Mouse (Mus musculus): ENCODE measurements at regions not wholly inside any gene's neighbourhood (a gene's known extent, or its start where the extent isn't known, plus 50 kb on each side); places are given as distances from the start of the nearest gene placed in this dataset.

DNA sequence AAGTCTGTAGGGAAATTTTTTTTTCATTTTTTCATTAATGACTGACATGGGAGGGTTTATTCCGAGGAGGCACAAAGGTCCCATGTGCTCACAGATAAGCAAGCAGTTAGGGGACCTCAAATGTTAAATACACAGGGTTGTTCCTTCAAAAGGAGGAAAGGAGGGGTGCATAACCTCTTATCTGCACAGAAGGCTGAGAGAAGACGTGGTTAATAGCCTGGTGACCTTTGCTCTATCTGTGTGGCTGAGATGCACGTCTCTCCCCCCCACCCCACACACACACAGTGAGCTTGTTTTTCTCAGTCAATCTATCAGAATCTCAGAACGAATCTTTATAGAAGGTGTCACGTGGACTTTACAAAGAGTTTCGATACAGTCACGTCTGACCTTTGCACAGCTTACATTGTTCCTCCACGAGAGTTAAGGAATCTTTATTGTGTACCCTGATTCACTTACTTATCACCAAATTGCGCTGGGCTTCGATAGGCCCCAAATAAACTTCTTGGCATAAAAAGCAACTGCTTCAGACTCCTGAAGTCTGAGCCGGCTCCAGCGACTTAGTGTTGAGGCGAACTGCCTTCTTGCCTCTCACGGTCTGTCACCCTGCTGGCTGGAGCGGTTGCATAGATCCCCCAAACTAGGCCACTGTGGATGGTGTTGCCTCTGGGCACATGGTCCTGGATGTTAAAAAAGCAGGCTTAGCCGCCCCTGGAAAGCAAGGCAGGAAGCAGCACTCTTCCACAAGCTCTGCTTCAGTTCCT lies 63.1 kb upstream of the Ppm1b start:
- no peak overlapping the region for H3K4me3 ChIP-seq
- no peaks in the 10 kb centered on the region for H3K9me3 ChIP-seq
- H3K27ac ChIP-seq = no peak overlapping the region
- no peak overlapping the region for H3K9ac ChIP-seq
- H3K4me1 ChIP-seq (replicated peaks) = no peaks in the 10 kb centered on the region
- WGBS = 79% methylated on average over 16 of the region's 16 CpGs
- ATAC-seq (ENCODE audit: low FRiP score) = no peak
- H3K4me2 ChIP-seq = no peak overlapping the region
- no peaks in the 10 kb centered on the region for H3K36me3 ChIP-seq
- no peaks in the 10 kb centered on the region for H3K27me3 ChIP-seq

GRCm38 (mm10) chr17:84895526-84895925 lies 61.0 kb upstream of the Ppm1b start:
- WGBS = 84% methylated on average over 3 of the region's 3 CpGs
- H3K4me2 ChIP-seq = no peak overlapping the region
- no peaks in the 10 kb centered on the region for H3K4me1 ChIP-seq (replicated peaks)
- no peaks in the 10 kb centered on the region for H3K27me3 ChIP-seq
- no peak for ATAC-seq (ENCODE audit: low FRiP score)
- no peaks in the 10 kb centered on the region for H3K9me3 ChIP-seq
- H3K4me3 ChIP-seq = no peak overlapping the region
- H3K9ac ChIP-seq = no peak overlapping the region
- H3K36me3 ChIP-seq = no peaks in the 10 kb centered on the region
- H3K27ac ChIP-seq = no peak overlapping the region

GRCm38 (mm10) chr17:84896572-84896971 lies 60.0 kb upstream of the Ppm1b start:
- Histone ChIP-seq H3K27ac (no peak overlapping the region), H3K9ac (no peak overlapping the region), H3K4me2 (no peak overlapping the region), H3K36me3 (no peaks in the 10 kb centered on the region), H3K9me3 (no peaks in the 10 kb centered on the region), H3K4me3 (no peak overlapping the region), H3K4me1 (replicated peaks) (no peaks in the 10 kb centered on the region), H3K27me3 (no peaks in the 10 kb centered on the region)
- WGBS = 89% methylated on average over 5 of the region's 5 CpGs
- ATAC-seq (ENCODE audit: low FRiP score) = no peak

GRCm38 (mm10) chr17:84898407-84898806 lies 58.1 kb upstream of the Ppm1b start:
- WGBS = 95% methylated on average over 4 of the region's 4 CpGs
- H3K36me3 ChIP-seq = no peaks in the 10 kb centered on the region

DNA sequence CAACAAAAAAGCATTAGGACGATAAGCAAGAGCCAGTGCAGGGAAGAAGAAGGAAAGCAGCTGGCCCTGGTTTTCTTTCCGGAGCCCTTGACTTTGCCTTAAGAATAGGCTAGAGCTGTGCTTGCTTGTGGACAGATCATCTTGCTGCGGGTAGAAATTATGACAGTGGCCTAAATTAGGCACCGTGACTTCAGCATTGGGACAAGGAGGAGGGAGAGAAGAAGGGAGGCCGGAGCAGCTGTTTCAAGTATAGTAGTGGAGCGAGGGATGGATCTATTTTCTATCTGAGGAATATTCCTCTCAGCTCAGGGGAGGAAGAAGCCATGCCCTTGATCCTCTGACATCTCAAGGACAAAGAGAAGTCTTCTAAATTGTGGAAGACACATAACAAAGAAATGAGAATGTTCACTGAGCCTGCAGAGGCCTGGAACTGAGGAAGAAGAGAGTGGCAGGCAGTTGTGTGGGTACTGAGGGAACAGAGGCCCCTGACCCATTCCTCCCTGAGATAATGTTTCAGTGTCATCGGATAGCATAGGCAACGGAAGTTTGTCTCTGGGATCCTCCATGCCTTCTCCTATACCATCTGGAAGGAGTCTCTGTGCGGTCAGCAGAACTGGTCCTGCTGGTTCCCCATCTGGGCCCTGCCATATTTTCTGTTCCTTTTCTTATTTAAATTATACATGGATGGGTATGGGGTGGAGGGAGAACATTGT lies 52.8 kb upstream of the Ppm1b start:
- no peaks in the 10 kb centered on the region for H3K27me3 ChIP-seq
- WGBS = 86% methylated on average over 9 of the region's 9 CpGs
- H3K4me1 ChIP-seq (replicated peaks) = no peaks in the 10 kb centered on the region
- H3K9me3 ChIP-seq = no peaks in the 10 kb centered on the region
- H3K9ac ChIP-seq = no peak overlapping the region
- H3K4me3 ChIP-seq = no peak overlapping the region
- ATAC-seq (ENCODE audit: low FRiP score) = no peak
- H3K36me3 ChIP-seq = no peaks in the 10 kb centered on the region
- H3K27ac ChIP-seq = no peak overlapping the region
- no peak overlapping the region for H3K4me2 ChIP-seq

More at GRCm38 (mm10) chr17:84898407-84898806, 58.1 kb upstream of the Ppm1b start:
- Histone ChIP-seq H3K4me2 (no peak overlapping the region), H3K4me1 (replicated peaks) (no peaks in the 10 kb centered on the region), H3K27ac (no peak overlapping the region), H3K4me3 (no peak overlapping the region), H3K27me3 (no peaks in the 10 kb centered on the region), H3K9me3 (no peaks in the 10 kb centered on the region), H3K9ac (no peak overlapping the region)
- ATAC-seq (ENCODE audit: low FRiP score) = no peak
